Mouse (Mus musculus): ENCODE measurements around the gene Mical3. TPM values are rescaled to one million over a fixed set of nuclear protein-coding genes. Genes with fewer than 3 reads are reported as not detected.

The Mical3 gene
- polyA plus RNA-seq, 1 experiment from 2014 or later, result 11.9 TPM

GRCm38 (mm10) chr6:121096390-121096789, 34.4 kb downstream of the Mical3 start:
- no peak for ATAC-seq (ENCODE audit: insufficient number of reproducible peaks, insufficient read depth, low FRiP score, low TSS enrichment)
- Histone ChIP-seq H3K4me2 (replicated peaks) (no peak overlapping the region), H3K4me3 (no peak overlapping the region), H3K27ac (no peak overlapping the region), H3K27me3 (no peaks in the 10 kb centered on the region), H3K9me3 (no peaks in the 10 kb centered on the region), H3K4me1 (peaks cover 4% of the 10 kb centered on the region; the same call in 1 of the 2 replicates), H3K9ac (no peak overlapping the region), H3K36me3 (no peaks in the 10 kb centered on the region)
- WGBS, result 88% methylated on average over 8 of the region's 8 CpGs

GRCm38 (mm10) chr6:121093662-121094408, 37.0 kb downstream of the Mical3 start:
- Histone ChIP-seq H3K4me1 (peaks cover 4% of the 10 kb centered on the region; the same call in 1 of the 2 replicates), H3K27me3 (no peaks in the 10 kb centered on the region), H3K36me3 (no peaks in the 10 kb centered on the region), H3K9me3 (no peaks in the 10 kb centered on the region), H3K27ac (no peak overlapping the region), H3K4me2 (replicated peaks) (no peak overlapping the region), H3K4me3 (no peak overlapping the region), H3K9ac (no peak overlapping the region)
- WGBS, result 89% methylated on average over 8 of the region's 8 CpGs
- no peak for ATAC-seq (ENCODE audit: insufficient number of reproducible peaks, insufficient read depth, low FRiP score, low TSS enrichment)

DNA sequence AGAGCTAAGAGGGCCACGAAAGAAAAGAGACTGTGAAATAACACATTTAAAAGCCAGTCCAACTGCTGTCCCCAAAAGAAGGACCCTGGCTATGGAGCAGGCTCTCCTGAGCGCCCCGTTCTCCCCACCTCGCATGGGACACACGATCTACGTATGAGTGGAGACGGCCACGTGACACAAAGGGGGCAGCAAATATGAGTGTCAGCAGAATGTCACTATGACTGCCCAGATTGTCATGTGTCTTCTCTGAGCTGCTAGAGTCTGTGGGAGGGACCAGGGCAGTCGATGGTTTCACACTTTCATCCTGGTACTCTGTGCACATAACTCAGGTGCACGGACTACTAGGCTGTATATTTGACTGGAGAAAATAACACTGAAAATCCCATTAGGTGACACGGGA, 40.0 kb downstream of the Mical3 start:
- no peak for ATAC-seq (ENCODE audit: insufficient number of reproducible peaks, insufficient read depth, low FRiP score, low TSS enrichment)
- WGBS, result 90% methylated on average over 11 of the region's 11 CpGs
- H3K9ac ChIP-seq, result no peak overlapping the region
- H3K36me3 ChIP-seq, result no peaks in the 10 kb centered on the region
- no peaks in the 10 kb centered on the region for H3K27me3 ChIP-seq
- H3K4me1 ChIP-seq, result peaks cover 18% of the 10 kb centered on the region
- no peak overlapping the region for H3K27ac ChIP-seq
- H3K4me2 ChIP-seq (replicated peaks), result no peak overlapping the region
- no peak overlapping the region for H3K4me3 ChIP-seq
- H3K9me3 ChIP-seq, result no peaks in the 10 kb centered on the region

DNA sequence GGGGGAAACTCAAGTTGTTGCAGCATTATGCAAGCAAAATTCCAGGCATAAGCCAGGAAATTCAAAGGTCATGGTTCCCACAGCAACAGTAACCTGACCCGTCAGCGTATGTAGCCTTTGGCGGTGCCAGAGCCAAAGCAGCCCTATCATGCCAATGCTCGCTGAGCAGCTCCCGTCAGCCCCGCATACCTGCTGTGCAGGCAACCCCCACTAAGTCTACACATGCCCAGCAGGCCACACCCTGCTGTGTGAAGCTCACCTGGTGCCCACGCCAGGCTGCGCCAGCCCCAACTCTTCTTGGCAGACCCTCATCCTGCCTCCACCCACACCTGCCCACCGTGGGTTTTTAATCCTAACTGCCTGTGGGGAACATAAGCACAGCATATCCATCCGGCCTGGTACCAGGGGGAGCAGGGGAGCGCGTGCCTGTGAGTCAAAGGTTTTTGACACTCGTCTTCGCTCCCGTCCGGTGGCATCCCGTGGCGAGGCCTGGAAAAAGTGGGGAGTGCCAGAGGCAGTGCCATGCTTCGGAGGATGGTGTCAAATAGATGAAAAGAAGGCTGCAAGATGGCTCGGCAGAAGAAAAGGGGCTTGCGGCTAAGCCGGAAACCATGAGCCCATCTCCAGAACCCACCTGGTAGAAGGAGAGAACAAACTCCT, 43.1 kb downstream of the Mical3 start:
- WGBS, result 53% methylated on average over 22 of the region's 22 CpGs
- ATAC-seq (ENCODE audit: insufficient number of reproducible peaks, insufficient read depth, low FRiP score, low TSS enrichment), result peak; percentile 68
- Histone ChIP-seq H3K4me1 (peaks cover 24% of the 10 kb centered on the region), H3K27me3 (no peaks in the 10 kb centered on the region), H3K9me3 (no peaks in the 10 kb centered on the region), H3K4me2 (replicated peaks) (0 out of 2 replicates have a peak overlapping the region, but pooled peaks have one; percentile 14), H3K36me3 (no peaks in the 10 kb centered on the region), H3K9ac (no peak overlapping the region), H3K4me3 (no peak overlapping the region), H3K27ac (peak overlapping the region; percentile 42; the same call in 1 of the 2 replicates)

DNA sequence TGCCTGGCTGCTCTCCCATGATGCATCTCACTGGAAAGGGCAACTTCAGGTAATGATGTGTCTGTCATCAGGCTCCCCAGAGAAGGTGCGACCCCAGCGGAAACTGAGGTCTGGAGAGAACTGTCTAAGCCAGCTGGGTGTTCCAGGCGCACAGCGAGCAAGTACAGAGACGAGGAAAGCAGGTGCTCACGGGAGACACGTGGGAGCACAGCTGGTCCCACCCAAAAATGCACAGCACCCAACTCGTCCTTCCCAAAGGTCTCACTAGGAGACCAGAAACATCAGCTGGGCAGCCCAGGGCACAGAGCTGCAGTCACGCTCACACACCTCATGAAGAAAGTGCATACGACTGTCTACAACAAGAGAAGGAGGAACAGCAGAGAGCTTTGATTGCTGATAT, 43.7 kb downstream of the Mical3 start:
- no peak for ATAC-seq (ENCODE audit: insufficient number of reproducible peaks, insufficient read depth, low FRiP score, low TSS enrichment)
- Histone ChIP-seq H3K4me1 (peaks cover 26% of the 10 kb centered on the region), H3K4me3 (no peak overlapping the region), H3K4me2 (replicated peaks) (0 out of 2 replicates have a peak overlapping the region, but pooled peaks have one; percentile 14), H3K9ac (no peak overlapping the region), H3K27ac (peak overlapping the region; percentile 72; the same call in 1 of the 2 replicates), H3K27me3 (no peaks in the 10 kb centered on the region), H3K9me3 (no peaks in the 10 kb centered on the region), H3K36me3 (no peaks in the 10 kb centered on the region)
- 50% methylated on average over 10 of the region's 10 CpGs for WGBS

GRCm38 (mm10) chr6:121086226-121086625, 44.6 kb downstream of the Mical3 start:
- H3K4me2 ChIP-seq (replicated peaks), result no peak overlapping the region
- no peaks in the 10 kb centered on the region for H3K36me3 ChIP-seq
- H3K27ac ChIP-seq, result no peak overlapping the region
- no peak overlapping the region for H3K9ac ChIP-seq
- no peak overlapping the region for H3K4me3 ChIP-seq
- no peaks in the 10 kb centered on the region for H3K9me3 ChIP-seq
- no peaks in the 10 kb centered on the region for H3K27me3 ChIP-seq
- H3K4me1 ChIP-seq, result peaks cover 34% of the 10 kb centered on the region
- 87% methylated on average over 9 of the region's 9 CpGs for WGBS
- no peak for ATAC-seq (ENCODE audit: insufficient number of reproducible peaks, insufficient read depth, low FRiP score, low TSS enrichment)

- H3K27me3 ChIP-seq, result no peaks in the 10 kb centered on the region
- H3K4me2 ChIP-seq (replicated peaks), result no peak overlapping the region
- no peak overlapping the region for H3K4me3 ChIP-seq
- no peaks in the 10 kb centered on the region for H3K9me3 ChIP-seq
- WGBS, result 82% methylated on average over 6 of the region's 6 CpGs
- ATAC-seq (ENCODE audit: insufficient number of reproducible peaks, insufficient read depth, low FRiP score, low TSS enrichment), result no peak
- H3K4me1 ChIP-seq, result peaks cover 34% of the 10 kb centered on the region
- no peak overlapping the region for H3K9ac ChIP-seq
- no peak overlapping the region for H3K27ac ChIP-seq
- H3K36me3 ChIP-seq, result no peaks in the 10 kb centered on the region
These were observed 46.7 kb downstream of the Mical3 start for GRCm38 (mm10) chr6:121084050-121084480.

DNA sequence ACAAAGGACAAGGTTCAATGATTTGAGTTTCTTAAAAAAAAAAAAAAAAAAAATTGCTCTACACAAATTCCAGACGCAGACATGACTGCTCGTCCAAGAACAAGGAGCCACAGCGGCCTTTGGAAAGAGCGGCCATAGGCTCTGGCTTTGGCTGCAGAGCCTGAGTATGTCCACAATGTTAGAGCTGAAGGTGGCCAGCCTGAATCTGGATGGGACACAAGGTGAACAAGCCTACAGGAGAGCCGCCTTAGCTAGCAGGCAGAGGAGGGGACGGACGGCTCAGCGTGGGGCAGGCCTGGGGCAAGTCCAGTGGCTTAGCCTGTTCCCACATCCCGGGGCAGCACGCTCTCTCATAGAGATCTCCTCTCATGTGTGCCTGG, 48.7 kb downstream of the Mical3 start:
- 75% methylated on average over 10 of the region's 10 CpGs for WGBS
- H3K27ac ChIP-seq, result no peak overlapping the region
- no peaks in the 10 kb centered on the region for H3K27me3 ChIP-seq
- no peak for ATAC-seq (ENCODE audit: insufficient number of reproducible peaks, insufficient read depth, low FRiP score, low TSS enrichment)
- no peak overlapping the region for H3K9ac ChIP-seq
- H3K36me3 ChIP-seq, result no peaks in the 10 kb centered on the region
- no peak overlapping the region for H3K4me2 ChIP-seq (replicated peaks)
- H3K4me1 ChIP-seq, result peaks cover 29% of the 10 kb centered on the region
- no peak overlapping the region for H3K4me3 ChIP-seq
- H3K9me3 ChIP-seq, result no peaks in the 10 kb centered on the region

DNA sequence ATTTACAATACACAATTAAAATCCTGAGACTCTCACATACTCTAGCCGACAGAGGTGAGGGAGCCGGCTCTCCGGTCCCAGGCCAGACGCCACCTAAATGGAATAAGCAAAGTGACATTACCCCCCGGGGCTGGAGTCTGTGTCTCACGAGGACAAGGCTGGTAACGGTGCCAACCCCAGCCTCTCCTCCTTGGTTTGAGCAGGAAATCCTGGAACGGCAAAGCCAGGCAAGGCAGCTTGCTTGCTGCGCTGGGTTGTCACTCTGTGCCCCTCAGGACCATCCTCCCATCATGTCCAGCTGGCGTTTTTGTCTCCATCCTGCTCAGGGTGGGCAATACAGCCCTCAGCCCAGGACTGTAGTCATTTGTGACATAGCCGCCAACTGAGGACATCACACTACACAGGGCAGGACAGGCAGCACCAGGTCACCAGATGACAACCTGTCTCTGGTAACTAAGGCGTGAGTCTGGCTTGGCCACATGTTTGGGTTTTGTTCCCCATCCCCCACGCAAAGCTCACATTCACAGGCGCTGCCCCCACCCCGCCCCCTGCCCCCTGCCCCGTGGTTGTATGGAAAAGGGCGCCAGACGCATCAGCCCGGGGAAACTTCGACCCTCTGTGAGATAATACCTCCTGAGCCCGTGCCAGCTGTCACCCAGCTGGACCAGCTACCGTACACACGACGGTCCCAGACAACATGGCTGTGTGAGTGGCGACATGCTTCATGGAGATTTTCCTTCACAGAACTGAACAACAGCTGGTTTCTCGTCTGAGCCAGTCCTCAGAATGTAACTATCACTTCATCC, 49.3 kb downstream of the Mical3 start:
- H3K27ac ChIP-seq, result no peak overlapping the region
- H3K4me1 ChIP-seq, result peaks cover 26% of the 10 kb centered on the region

DNA sequence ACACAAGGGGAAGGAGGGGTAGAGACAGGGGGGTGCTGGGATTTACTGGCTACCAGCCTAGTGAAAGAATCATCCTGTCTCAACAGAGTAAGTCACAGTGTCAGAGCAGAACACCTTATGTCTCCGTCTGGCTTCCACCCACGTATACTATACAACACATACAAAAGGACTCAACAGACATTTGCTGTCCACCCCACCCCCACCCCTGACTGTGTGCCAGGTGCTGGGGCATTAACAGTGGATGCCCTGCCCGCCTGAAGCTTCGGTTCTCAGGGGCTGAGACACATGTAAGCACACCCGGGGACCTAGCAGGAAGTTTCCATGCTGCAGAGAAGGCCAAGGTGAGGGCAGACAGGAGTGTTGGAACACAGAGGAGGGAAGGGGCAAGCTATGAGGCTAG, 52.6 kb downstream of the Mical3 start:
- Histone ChIP-seq H3K36me3 (no peaks in the 10 kb centered on the region), H3K9ac (no peak overlapping the region), H3K4me2 (replicated peaks) (no peak overlapping the region), H3K4me1 (peaks cover 15% of the 10 kb centered on the region), H3K9me3 (no peaks in the 10 kb centered on the region), H3K27ac (no peak overlapping the region), H3K27me3 (no peaks in the 10 kb centered on the region), H3K4me3 (no peak overlapping the region)
- no peak for ATAC-seq (ENCODE audit: insufficient number of reproducible peaks, insufficient read depth, low FRiP score, low TSS enrichment)
- 87% methylated on average over 5 of the region's 5 CpGs for WGBS

More for the DNA sequence above, 49.3 kb downstream of the Mical3 start:
- Histone ChIP-seq H3K9me3 (no peaks in the 10 kb centered on the region), H3K9ac (no peak overlapping the region), H3K4me2 (replicated peaks) (no peak overlapping the region), H3K4me3 (no peak overlapping the region), H3K36me3 (no peaks in the 10 kb centered on the region), H3K27me3 (no peaks in the 10 kb centered on the region)
- WGBS, result 59% methylated on average over 26 of the region's 26 CpGs
- no peak for ATAC-seq (ENCODE audit: insufficient number of reproducible peaks, insufficient read depth, low FRiP score, low TSS enrichment)

DNA sequence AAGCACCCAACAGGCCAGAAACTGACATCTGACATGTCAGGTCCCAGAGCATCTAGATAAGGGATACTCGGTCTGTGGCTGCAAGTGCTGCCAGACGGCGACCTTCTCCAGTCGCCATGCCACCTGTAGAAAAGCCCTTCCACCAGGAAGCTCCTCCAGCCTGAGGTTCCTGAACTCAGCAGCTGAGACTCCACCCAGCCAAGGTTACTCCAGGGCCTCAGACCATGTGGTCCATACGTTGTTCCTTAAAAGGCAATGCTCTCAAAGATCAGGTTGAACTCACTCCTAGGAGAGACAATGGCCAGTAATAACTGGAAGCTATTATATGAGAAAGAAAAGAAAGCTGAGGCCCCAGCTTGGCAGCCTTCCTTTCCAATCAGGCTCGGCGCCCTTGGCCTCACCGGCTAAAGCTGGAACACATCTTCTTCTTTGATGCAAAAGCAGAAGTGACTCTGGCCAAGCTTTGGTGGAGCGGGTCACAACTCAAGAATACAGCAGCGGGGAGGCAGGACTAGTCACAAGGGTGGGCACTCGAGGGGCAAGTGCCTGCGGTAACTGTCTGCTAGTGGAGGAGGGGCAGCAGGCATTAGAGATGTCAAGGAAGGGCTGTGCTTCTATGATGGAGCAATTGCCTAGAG, 53.8 kb downstream of the Mical3 start:
- 87% methylated on average over 12 of the region's 12 CpGs for WGBS
- no peak overlapping the region for H3K9ac ChIP-seq
- no peaks in the 10 kb centered on the region for H3K36me3 ChIP-seq
- no peak overlapping the region for H3K4me3 ChIP-seq
- no peak overlapping the region for H3K27ac ChIP-seq
- H3K9me3 ChIP-seq, result no peaks in the 10 kb centered on the region
- no peak for ATAC-seq (ENCODE audit: insufficient number of reproducible peaks, insufficient read depth, low FRiP score, low TSS enrichment)
- H3K4me2 ChIP-seq (replicated peaks), result no peak overlapping the region
- H3K4me1 ChIP-seq, result peaks cover 12% of the 10 kb centered on the region
- no peaks in the 10 kb centered on the region for H3K27me3 ChIP-seq

All from embryonic facial prominence, embryonic 12.5 days (tissue).